Mouse (Mus musculus) heart, embryonic 14.5 days (tissue): ENCODE measurements around the gene Pip4k2c. TPM values are rescaled to one million over a fixed set of nuclear protein-coding genes. Genes with fewer than 3 reads are reported as not detected.
A peak's percentile ranks its signal among the peaks of the same experiment; 100 is the strongest.

Source experiments
- ATAC-seq: fragments of 200-750 bp; cut with Nextera tagmentation; 2 replicates; pipeline ENCODE4 v1.8.0; 2017; ENCODE audit warnings: low read depth, moderate TSS enrichment; ENCODE audit not compliant: insufficient number of reproducible peaks, insufficient read depth, low FRiP score
- H3K27ac ChIP-seq, 2 experiments: fragments of 200-500 bp in 1 of 2; fragments of 300-500 bp in 1 of 2; sonication (generic) in 1 of 2; replicated peaks in 1 of 2; 2 replicates each; pipeline ENCODE4 v1.5.1; 2012 to 2014; ENCODE audit warnings: low read depth in 2 of 2, low read length in 2 of 2, control low read depth in 1 of 2, mild to moderate bottlenecking in 1 of 2, mixed read lengths in 1 of 2; ENCODE audit not compliant: control insufficient read depth in 1 of 2, insufficient read depth in 1 of 2
- H3K27me3 ChIP-seq: fragments of 300-500 bp; sonication (generic); 2 replicates; pipeline ENCODE4 v1.6.1; 2014; ENCODE audit warnings: mild to moderate bottlenecking, low read length, control low read depth; ENCODE audit not compliant: control insufficient read depth, insufficient read depth
- H3K36me3 ChIP-seq: fragments of 300-500 bp; sonication (generic); 2 replicates; pipeline ENCODE4 v1.6.1; 2014; ENCODE audit warnings: mild to moderate bottlenecking, control low read depth, low read length, mixed read lengths; ENCODE audit not compliant: control insufficient read depth, insufficient read depth
- H3K4me1 ChIP-seq, 2 experiments: fragments of 200-500 bp in 1 of 2; fragments of 300-500 bp in 1 of 2; sonication (generic) in 1 of 2; 2 replicates each; pipeline ENCODE4 v1.6.1; 2012 to 2014; ENCODE audit warnings: low read length in 2 of 2, control low read depth in 1 of 2, mixed read lengths in 1 of 2; ENCODE audit not compliant: control insufficient read depth in 2 of 2, insufficient read depth in 2 of 2
- H3K4me2 ChIP-seq: fragments of 300-500 bp; sonication (generic); 2 replicates; pipeline ENCODE4 v1.6.1; 2014; ENCODE audit warnings: mild to moderate bottlenecking, low read length
- H3K4me3 ChIP-seq, 2 experiments: fragments of 200-500 bp in 1 of 2; fragments of 300-500 bp in 1 of 2; sonication (generic) in 1 of 2; 2 replicates each; pipeline ENCODE4 v1.5.1; 2012 to 2014; ENCODE audit warnings: low read length in 2 of 2, mild to moderate bottlenecking in 2 of 2, control low read depth in 1 of 2, low read depth in 1 of 2, moderate library complexity in 1 of 2; ENCODE audit not compliant: control insufficient read depth in 1 of 2, insufficient read depth in 1 of 2
- H3K9ac ChIP-seq: fragments of 300-500 bp; sonication (generic); 2 replicates; pipeline ENCODE4 v1.6.1; 2014; ENCODE audit warnings: mild to moderate bottlenecking, low read length
- H3K9me3 ChIP-seq: fragments of 300-500 bp; sonication (generic); 2 replicates; pipeline ENCODE4 v1.6.1; 2016; ENCODE audit warnings: low read length, control low read depth; ENCODE audit not compliant: control insufficient read depth
- WGBS: fragments of 180-500 bp; shearing (Covaris S2); extraction: QIAGEN DNeasy Blood & Tissue Kit; methylation state at CpG from one replicate; pipeline ENCODE4 v1.1.7; 2014; 5-methylcytosine and 5-hydroxymethylcytosine counted together
- polyA plus RNA-seq: library from polyadenylated mRNA; unstranded; fragments of >200 nt; fragmentation: Nextera tagmentation; extraction: Ambion mirVana; gene quantifications from 2 replicates; pipeline ENCODE4 v1.2.1, GENCODE M21; 2014

Gene Pip4k2c
- polyA plus RNA-seq, 1 experiment from 2014 or later: 22.8 TPM

GRCm38 (mm10) chr10:127218339-127218738 lies 7.0 kb upstream of the Pip4k2c start:
- 89% methylated on average over 2 of the region's 2 CpGs for WGBS
- H3K27ac ChIP-seq: no peak overlapping the region
- H3K4me1 ChIP-seq: no peaks in the 10 kb centered on the region
- H3K27me3 ChIP-seq: no peaks in the 10 kb centered on the region
- no peak overlapping the region for H3K9ac ChIP-seq
- H3K36me3 ChIP-seq: no peaks in the 10 kb centered on the region
- peaks cover 4% of the 10 kb centered on the region; the same call in 1 of the 2 replicates for H3K9me3 ChIP-seq
- no peak for ATAC-seq
- no peak overlapping the region for H3K4me2 ChIP-seq
- H3K4me3 ChIP-seq: no peak overlapping the region

- Histone ChIP-seq H3K36me3 (no peaks in the 10 kb centered on the region), H3K9ac (no peak overlapping the region), H3K27ac (no peak overlapping the region), H3K27me3 (no peaks in the 10 kb centered on the region), H3K4me1 (no peaks in the 10 kb centered on the region), H3K9me3 (peaks cover 4% of the 10 kb centered on the region; the same call in 1 of the 2 replicates), H3K4me3 (no peak overlapping the region), H3K4me2 (no peak overlapping the region)
- ATAC-seq: no peak
Observed at GRCm38 (mm10) chr10:127217177-127217576, 5.8 kb upstream of the Pip4k2c start.

- peaks cover 4% of the 10 kb centered on the region; the same call in 1 of the 2 replicates for H3K9me3 ChIP-seq
- ATAC-seq: no peak
- H3K27me3 ChIP-seq: no peaks in the 10 kb centered on the region
- no peak overlapping the region for H3K4me3 ChIP-seq
- 84% methylated on average over 11 of the region's 11 CpGs for WGBS
- H3K36me3 ChIP-seq: no peaks in the 10 kb centered on the region
- H3K4me1 ChIP-seq: peaks cover 0 to 2% of the 10 kb centered on the region in 2 experiments; a peak in 1 of 4 replicates
- H3K27ac ChIP-seq: no peak overlapping the region
- H3K9ac ChIP-seq: no peak overlapping the region
- H3K4me2 ChIP-seq: no peak overlapping the region
Observed at GRCm38 (mm10) chr10:127216456-127216855, 5.1 kb upstream of the Pip4k2c start.

GRCm38 (mm10) chr10:127214422-127214803 lies 3.0 kb upstream of the Pip4k2c start:
- no peaks in the 10 kb centered on the region for H3K9me3 ChIP-seq
- WGBS: 47% methylated on average over 1 of the region's 1 CpGs

GRCm38 (mm10) chr10:127213704-127214421 lies 2.5 kb upstream of the Pip4k2c start:
- H3K27me3 ChIP-seq: no peaks in the 10 kb centered on the region
- ATAC-seq: no peak
- no peaks in the 10 kb centered on the region for H3K9me3 ChIP-seq
- H3K4me3 ChIP-seq: no peak overlapping the region
- no peak overlapping the region for H3K27ac ChIP-seq
- no peak overlapping the region for H3K4me2 ChIP-seq
- whole genome bisulfite sequencing: 74% methylated on average over 13 of the region's 13 CpGs
- H3K36me3 ChIP-seq: no peaks in the 10 kb centered on the region
- peaks cover 9 to 16% of the 10 kb centered on the region in 2 experiments for H3K4me1 ChIP-seq
- H3K9ac ChIP-seq: no peak overlapping the region

More at GRCm38 (mm10) chr10:127214422-127214803, 3.0 kb upstream of the Pip4k2c start:
- Histone ChIP-seq H3K27me3 (no peaks in the 10 kb centered on the region), H3K4me1 (peaks cover 9 to 12% of the 10 kb centered on the region in 2 experiments), H3K36me3 (no peaks in the 10 kb centered on the region), H3K4me3 (no peak overlapping the region), H3K27ac (no peak overlapping the region), H3K4me2 (no peak overlapping the region), H3K9ac (no peak overlapping the region)
- ATAC-seq: no peak

GRCm38 (mm10) chr10:127213272-127213671 lies 1.9 kb upstream of the Pip4k2c start:
- Histone ChIP-seq H3K9ac (no peak overlapping the region), H3K9me3 (no peaks in the 10 kb centered on the region)
- WGBS: 85% methylated on average over 8 of the region's 8 CpGs

GRCm38 (mm10) chr10:127210961-127211405 lies 402 bp downstream of the Pip4k2c start:
- peak; percentile 67 for ATAC-seq
- H3K9me3 ChIP-seq: no peaks in the 10 kb centered on the region
- peak overlapping the region; percentile 95 for H3K4me2 ChIP-seq
- peaks cover 24% of the 10 kb centered on the region for H3K36me3 ChIP-seq
- peak overlapping the region; percentile 65 to 95 for H3K4me3 ChIP-seq
- peaks cover 12 to 16% of the 10 kb centered on the region in 2 experiments for H3K4me1 ChIP-seq
- WGBS: under 1% methylated on average over 25 of the region's 25 CpGs
- peak overlapping the region in 1 of 2 experiments; percentile 57; a peak in 2 of 4 replicates for H3K27ac ChIP-seq
- no peaks in the 10 kb centered on the region for H3K27me3 ChIP-seq
- peak overlapping the region; percentile 88 for H3K9ac ChIP-seq

More at GRCm38 (mm10) chr10:127213272-127213671, 1.9 kb upstream of the Pip4k2c start:
- no peak overlapping the region for H3K4me3 ChIP-seq
- H3K4me1 ChIP-seq: peaks cover 12 to 16% of the 10 kb centered on the region in 2 experiments
- peaks cover 5% of the 10 kb centered on the region for H3K36me3 ChIP-seq
- no peak overlapping the region for H3K27ac ChIP-seq
- no peak for ATAC-seq
- no peaks in the 10 kb centered on the region for H3K27me3 ChIP-seq
- no peak overlapping the region for H3K4me2 ChIP-seq
